Mouse (Mus musculus) heart, adult 2 months (tissue): Measurements from ENCODE around the gene Ctxn1. TPM values are rescaled to one million over a fixed set of nuclear protein-coding genes. Genes with fewer than 3 reads are reported as not detected.

ENCODE experiments used
- DNase-seq, 2 experiments: peaks; one replicate each; pipeline ENCODE4 v3.0.0; 2021
- H3K27ac ChIP-seq: fragments of 200-600 bp; 2 replicates; pipeline ENCODE4 v1.8.1; 2022
- H3K27me3 ChIP-seq: fragments of 200-500 bp; 2 replicates; pipeline ENCODE4 v1.6.1; 2012; ENCODE audit warnings: mild to moderate bottlenecking, low read length, inconsistent platforms, mixed read lengths; ENCODE audit not compliant: control insufficient read depth, insufficient read depth
- H3K36me3 ChIP-seq: fragments of 200-500 bp; 2 replicates; pipeline ENCODE4 v1.6.1; 2012; ENCODE audit warnings: low read length, inconsistent platforms; ENCODE audit not compliant: control insufficient read depth, insufficient read depth
- H3K4me1 ChIP-seq: fragments of 200-500 bp; 2 replicates; pipeline ENCODE4 v1.6.1; 2011; ENCODE audit warnings: low read length; ENCODE audit not compliant: control insufficient read depth, insufficient read depth
- H3K4me3 ChIP-seq: fragments of 200-600 bp; 2 replicates; pipeline ENCODE4 v1.8.1; 2022
- H3K79me2 ChIP-seq: fragments of 200-500 bp; replicated peaks from 2 replicates; pipeline ENCODE4 v1.6.1; 2012; ENCODE audit warnings: mild to moderate bottlenecking, inconsistent platforms, low read length, moderate library complexity, mixed read lengths; ENCODE audit not compliant: control insufficient read depth, insufficient read depth
- H3K9ac ChIP-seq: fragments of 200-500 bp; 2 replicates; pipeline ENCODE4 v1.6.1; 2012; ENCODE audit warnings: low read depth, mild to moderate bottlenecking, control low read depth, inconsistent platforms, low read length, mixed read lengths
- CTCF ChIP-seq: fragments of 200-600 bp; IDR thresholded peaks from 2 replicates; pipeline ENCODE4 v1.8.1; 2022; ENCODE audit warnings: antibody characterized with exemption, mild to moderate bottlenecking, moderate library complexity
- EP300 ChIP-seq: fragments of 200-500 bp; IDR thresholded peaks from 2 replicates; pipeline ENCODE4 v1.6.1; 2011; ENCODE audit warnings: low read depth, low read length, control low read depth; ENCODE audit not compliant: insufficient read depth
- POLR2A ChIP-seq: fragments of 200-500 bp; IDR thresholded peaks from 2 replicates; pipeline ENCODE4 v1.6.1; 2011; ENCODE audit warnings: mild to moderate bottlenecking, low read depth, low read length, control low read depth; ENCODE audit not compliant: insufficient read depth
- WGBS: fragments of 180-500 bp; shearing (Covaris S2); methylation state at CpG from one replicate; pipeline ENCODE4 v1.1.7; 2018; 5-methylcytosine and 5-hydroxymethylcytosine counted together
- intact Hi-C: fragments of 180-260 bp; cut with DNase I; formaldehyde crosslinking; loops from one replicate; pipeline ENCODE4 v1.15.1; 2025
- polyA plus RNA-seq: library from polyadenylated mRNA; depleted of rRNA; stranded (reverse); fragments of >200 nt; gene quantifications from 2 replicates; pipeline ENCODE4 v1.2.3, GENCODE M21; 2012
- total RNA-seq, 2 experiments: library from RNA; stranded (reverse); gene quantifications; 2 replicates each; pipeline ENCODE4 v1.2.3; 2021

The Ctxn1 gene
- total and polyA plus RNA-seq, 3 experiments: 0.60 to 5.7 (median 0.91) TPM

GRCm38 (mm10) chr8:4275275-4276110, 16.4 kb upstream of the Ctxn1 start, which contains the start of gene Timm44:
Timm44 (minus strand) TSS chr8:4275913.
- Histone ChIP-seq H3K4me3 (peak within 1 kb of the TSS; percentile 86), H3K79me2 (peaks cover 2% of the 10 kb centered on the region), H3K27ac (peak within 1 kb of the TSS; percentile 79), H3K27me3 (no peaks in the 10 kb centered on the region), H3K9ac (peak within 1 kb of the TSS; percentile 86), H3K4me1 (no peaks in the 10 kb centered on the region; the same call in 1 of the 2 replicates), H3K36me3 (peaks cover 9% of the 10 kb centered on the region)
- TF ChIP-seq EP300 (peak; percentile 82), CTCF (no peak), POLR2A (peak; percentile 86)
- DNase-seq: peak; percentile 95
- WGBS: under 1% methylated on average over 39 of the region's 39 CpGs
- intact Hi-C loops: loop anchor here (1.0 to 2.0 kb wide), 3 partner anchors 16 to 49 kb away; partner anchors contain the start of genes Ccl25, Ctxn1, Elavl1 and Gm49320

GRCm38 (mm10) chr8:4269609-4270008, 10.5 kb upstream of the Ctxn1 start:
- WGBS: 69% methylated on average over 6 of the region's 6 CpGs
- no peaks in the 10 kb centered on the region for H3K4me1 ChIP-seq
- H3K4me3 ChIP-seq: no peak overlapping the region
- H3K9ac ChIP-seq: no peak overlapping the region
- peaks cover 4% of the 10 kb centered on the region for H3K36me3 ChIP-seq
- H3K27me3 ChIP-seq: no peaks in the 10 kb centered on the region
- no peaks in the 10 kb centered on the region; the same call in 1 of the 2 replicates for H3K79me2 ChIP-seq
- H3K27ac ChIP-seq: no peak overlapping the region
- no peak for DNase-seq
- TF ChIP-seq CTCF (no peak), POLR2A (no peak), EP300 (no peak)
- intact Hi-C loops: no loop called here

DNA sequence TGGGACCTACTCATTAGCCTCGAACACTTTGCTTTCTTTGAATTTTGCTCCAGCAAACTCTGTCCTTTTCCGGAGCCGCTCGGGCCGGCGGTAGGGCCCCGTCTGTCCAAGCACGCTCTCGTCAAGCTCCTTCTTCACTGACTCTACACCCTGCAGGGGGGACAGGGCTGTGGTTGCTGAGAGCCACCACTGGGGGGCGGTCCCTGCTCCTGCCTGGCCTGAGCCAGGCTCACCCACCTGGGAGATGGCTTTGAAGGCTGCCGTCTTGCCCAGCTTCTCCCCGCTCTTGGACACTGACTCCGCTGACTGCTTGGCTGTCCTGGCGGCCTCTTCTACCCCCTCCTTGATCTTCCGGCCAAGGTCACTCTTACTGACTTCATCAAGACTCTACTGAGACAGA, 8.6 kb upstream of the Ctxn1 start:
- no peak overlapping the region for H3K4me3 ChIP-seq
- WGBS: 80% methylated on average over 15 of the region's 15 CpGs
- H3K27me3 ChIP-seq: no peaks in the 10 kb centered on the region
- H3K36me3 ChIP-seq: no peaks in the 10 kb centered on the region
- no peak for DNase-seq
- no peak overlapping the region for H3K9ac ChIP-seq
- H3K27ac ChIP-seq: no peak overlapping the region
- H3K4me1 ChIP-seq: no peaks in the 10 kb centered on the region
- H3K79me2 ChIP-seq: no peaks in the 10 kb centered on the region
- intact Hi-C loops: no loop called here
- TF ChIP-seq CTCF: peak; percentile 58
- no peak for TF ChIP-seq POLR2A

DNA sequence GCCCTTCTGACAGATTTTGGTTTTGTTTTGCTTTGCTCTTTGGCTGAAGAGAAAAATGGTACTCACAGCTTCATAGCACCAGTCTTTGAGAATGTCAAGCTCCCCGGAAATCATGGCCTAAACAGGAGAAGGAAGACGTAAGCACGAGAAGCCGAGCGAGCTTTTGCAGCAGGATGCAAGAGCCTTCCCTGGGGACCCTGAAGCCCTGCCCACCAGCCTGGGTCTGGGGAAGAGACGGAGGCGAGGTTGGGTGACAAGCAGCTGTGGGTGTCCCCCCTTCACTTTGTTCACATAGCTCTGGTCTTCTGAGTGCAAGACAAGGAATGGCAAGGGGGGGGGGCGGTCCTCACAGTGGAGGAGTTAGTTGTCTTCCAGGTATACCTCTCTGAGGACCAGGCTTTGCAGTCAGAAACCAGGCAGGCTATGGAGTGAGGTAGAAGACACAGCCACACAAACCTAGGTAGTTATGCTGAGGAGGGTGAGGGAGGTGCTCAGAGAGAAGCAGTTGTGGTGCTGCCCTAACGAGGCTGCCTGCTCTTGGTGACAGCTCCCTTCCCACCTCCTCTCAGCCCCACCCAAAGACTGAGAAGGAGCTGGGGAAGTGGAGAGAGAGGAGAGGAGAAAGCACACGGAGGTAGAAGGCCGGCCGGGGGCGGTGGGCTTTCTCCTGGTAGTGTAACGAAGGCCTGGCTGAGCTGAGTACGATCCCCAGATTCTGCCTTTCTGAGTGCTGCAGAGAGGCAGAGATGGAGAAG, 6.3 kb upstream of the Ctxn1 start:
- 87% methylated on average over 15 of the region's 15 CpGs for WGBS
- intact Hi-C loops: no loop called here
- Histone ChIP-seq H3K27ac (no peak overlapping the region), H3K4me3 (no peak overlapping the region), H3K36me3 (no peaks in the 10 kb centered on the region), H3K4me1 (no peaks in the 10 kb centered on the region), H3K27me3 (no peaks in the 10 kb centered on the region), H3K9ac (no peak overlapping the region), H3K79me2 (no peaks in the 10 kb centered on the region)
- DNase-seq: no peak
- TF ChIP-seq POLR2A (no peak), EP300 (no peak), CTCF (no peak)

GRCm38 (mm10) chr8:4263105-4263791, 4.2 kb upstream of the Ctxn1 start:
- Histone ChIP-seq H3K36me3 (no peaks in the 10 kb centered on the region), H3K27me3 (no peaks in the 10 kb centered on the region), H3K9ac (no peak overlapping the region), H3K27ac (no peak overlapping the region), H3K79me2 (no peaks in the 10 kb centered on the region), H3K4me1 (peaks cover 3% of the 10 kb centered on the region), H3K4me3 (no peak overlapping the region)
- WGBS: 72% methylated on average over 8 of the region's 8 CpGs
- no peak for DNase-seq
- no peak for TF ChIP-seq EP300
- TF ChIP-seq POLR2A: no peak
- intact Hi-C loops: no loop called here
